Mouse (Mus musculus): ENCODE data around the gene Duox2.

- TF ChIP-seq CTCF (conservative IDR thresholded peaks at IDR 0.05; ENCODE audit: low read length): no peak
- TF ChIP-seq POU5F1 (IDR thresholded peaks at IDR 0.05; ENCODE audit: borderline replicate concordance, low read length): no peak
- TF ChIP-seq NANOG (IDR thresholded peaks at IDR 0.05; ENCODE audit: borderline replicate concordance, low read length): no peak
Observed at GRCm38 (mm10) chr2:122301921-122302573, 3.8 kb upstream of the Duox2 start.
